Mouse (Mus musculus) ovary, postnatal 14 days (tissue): ENCODE results near the gene Stard3nl.

Experiments
- DNase-seq: peaks from one replicate; pipeline ENCODE4 v3.0.0; 2022; ENCODE audit warnings: low spot score

Gene Stard3nl

GRCm38 (mm10) chr13:19395688-19396354, at the start of gene Stard3nl:
TSS of gene Stard3nl (minus strand) at chr13:19395795.
- DNase-seq: peak; percentile 97

GRCm38 (mm10) chr13:19438040-19438439, 42.4 kb upstream of the Stard3nl start:
- no peak for DNase-seq

GRCm38 (mm10) chr13:19429812-19430370, 34.3 kb upstream of the Stard3nl start:
- no peak for DNase-seq

GRCm38 (mm10) chr13:19428076-19428475, 32.5 kb upstream of the Stard3nl start:
- DNase-seq: no peak

- DNase-seq: no peak
These were observed 29.0 kb upstream of the Stard3nl start for GRCm38 (mm10) chr13:19424563-19424962.

GRCm38 (mm10) chr13:19422521-19422920, 26.9 kb upstream of the Stard3nl start:
- DNase-seq: no peak

- no peak for DNase-seq
These were observed 22.4 kb upstream of the Stard3nl start for GRCm38 (mm10) chr13:19417885-19418521.

GRCm38 (mm10) chr13:19415894-19416531, 20.4 kb upstream of the Stard3nl start:
- no peak for DNase-seq

GRCm38 (mm10) chr13:19415337-19415736, 19.7 kb upstream of the Stard3nl start:
- DNase-seq: no peak

GRCm38 (mm10) chr13:19412334-19412939, 16.8 kb upstream of the Stard3nl start:
- no peak for DNase-seq

- no peak for DNase-seq
These were observed 16.3 kb upstream of the Stard3nl start for GRCm38 (mm10) chr13:19411886-19412285.

- no peak for DNase-seq
These were observed 15.1 kb upstream of the Stard3nl start for GRCm38 (mm10) chr13:19410694-19411093.

GRCm38 (mm10) chr13:19407953-19408352, 12.4 kb upstream of the Stard3nl start:
- DNase-seq: no peak

- DNase-seq: no peak
These were observed 9.0 kb upstream of the Stard3nl start for GRCm38 (mm10) chr13:19404623-19405022.

GRCm38 (mm10) chr13:19394798-19395687, 552 bp downstream of the Stard3nl start:
- no peak for DNase-seq

GRCm38 (mm10) chr13:19394171-19394570, 1.4 kb downstream of the Stard3nl start:
- no peak for DNase-seq

- no peak for DNase-seq
These were observed 1.9 kb downstream of the Stard3nl start for GRCm38 (mm10) chr13:19393731-19394130.

GRCm38 (mm10) chr13:19391608-19392007, 4.0 kb downstream of the Stard3nl start:
- no peak for DNase-seq

- DNase-seq: no peak
These were observed 5.3 kb downstream of the Stard3nl start for GRCm38 (mm10) chr13:19390296-19390695.

GRCm38 (mm10) chr13:19389896-19390295, 5.7 kb downstream of the Stard3nl start:
- no peak for DNase-seq

- DNase-seq: no peak
These were observed 6.2 kb downstream of the Stard3nl start for GRCm38 (mm10) chr13:19389434-19389833.
